Mouse (Mus musculus): ENCODE results near the gene Col28a1. TPM values are rescaled to one million over a fixed set of nuclear protein-coding genes. Genes with fewer than 3 reads are reported as not detected.

Gene Col28a1
- polyA plus RNA-seq (2012; fragmentation: generic; extraction: Trizol), result 0.01 TPM
- long read RNA-seq, experiment 1, result 0 reads
- long read RNA-seq, experiment 2, result 0 reads

GRCm38 (mm10) chr6:8192517-8192916, at the start of gene Col28a1:
TSS of gene Col28a1 (minus strand) at chr6:8192617.
- no peaks in the 10 kb centered on the region for H3K79me2 ChIP-seq (ENCODE audit: control insufficient read depth, insufficient read depth)
- no peaks in the 10 kb centered on the region for H3K27me3 ChIP-seq (ENCODE audit: control insufficient read depth, insufficient read depth, insufficient read length)
- no peaks in the 10 kb centered on the region for H3K79me3 ChIP-seq (ENCODE audit: low read depth)
- H3K4me3 ChIP-seq (ENCODE audit: insufficient read depth, poor library complexity, severe bottlenecking), result no peak within 1 kb of the TSS
- no peak within 1 kb of the TSS for H3ac ChIP-seq (ENCODE audit: control insufficient read depth, insufficient read length, low read depth)
- TF ChIP-seq CTCF (IDR thresholded peaks at IDR 0.05; ENCODE audit: control insufficient read depth, insufficient read depth, insufficient read length), result no peak
- TF ChIP-seq CEBPB (IDR thresholded peaks at IDR 0.05; ENCODE audit: low read depth), result no peak
- TF ChIP-seq MYOG (IDR thresholded peaks at IDR 0.05; ENCODE audit: control insufficient read depth, extremely low read depth, insufficient read length), result no peak
- TF ChIP-seq MAX (IDR thresholded peaks at IDR 0.05), result no peak
- TF ChIP-seq MYOD1 (IDR thresholded peaks at IDR 0.05; ENCODE audit: control insufficient read depth, insufficient read length, low read depth), result no peak
- TF ChIP-seq FOSL1 (IDR thresholded peaks at IDR 0.05; ENCODE audit: insufficient read depth, low read length, poor library complexity, severe bottlenecking), result no peak
- no peak for TF ChIP-seq USF1 (IDR thresholded peaks at IDR 0.05; ENCODE audit: low read depth)
- no peaks in the 10 kb centered on the region for H3K36me3 ChIP-seq (ENCODE audit: control insufficient read depth, insufficient read depth)

DNA sequence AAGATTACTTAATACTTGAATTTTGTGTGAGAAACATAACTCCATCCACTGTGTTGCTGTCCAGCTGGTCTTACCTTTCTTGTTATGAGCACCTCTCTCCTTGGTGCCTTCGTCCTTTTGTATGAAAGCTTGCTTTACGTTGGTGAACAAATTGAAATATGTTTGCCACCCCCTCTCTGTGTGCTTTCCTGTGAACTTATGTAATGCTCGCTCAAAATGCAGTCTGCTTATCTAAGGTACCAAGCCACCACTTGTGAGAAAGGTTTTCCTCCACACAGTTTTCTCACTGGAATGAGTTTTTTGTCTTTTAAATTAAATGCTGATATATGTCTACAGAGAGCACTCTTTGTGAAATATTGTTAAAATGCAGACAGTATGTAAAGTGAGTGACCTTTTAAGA, 36.2 kb upstream of the Col28a1 start:
- Histone ChIP-seq H3K27me3 (ENCODE audit: control insufficient read depth, insufficient read depth, insufficient read length) (no peaks in the 10 kb centered on the region), H3K79me2 (ENCODE audit: control insufficient read depth, insufficient read depth) (no peaks in the 10 kb centered on the region), H3K4me3 (ENCODE audit: insufficient read depth, poor library complexity, severe bottlenecking) (no peak overlapping the region), H3ac (ENCODE audit: control insufficient read depth, insufficient read length, low read depth) (no peak overlapping the region), H3K79me3 (ENCODE audit: low read depth) (no peaks in the 10 kb centered on the region), H3K36me3 (ENCODE audit: control insufficient read depth, insufficient read depth) (peaks cover 45% of the 10 kb centered on the region)
- no peak for TF ChIP-seq USF1 (IDR thresholded peaks at IDR 0.05; ENCODE audit: low read depth)

DNA sequence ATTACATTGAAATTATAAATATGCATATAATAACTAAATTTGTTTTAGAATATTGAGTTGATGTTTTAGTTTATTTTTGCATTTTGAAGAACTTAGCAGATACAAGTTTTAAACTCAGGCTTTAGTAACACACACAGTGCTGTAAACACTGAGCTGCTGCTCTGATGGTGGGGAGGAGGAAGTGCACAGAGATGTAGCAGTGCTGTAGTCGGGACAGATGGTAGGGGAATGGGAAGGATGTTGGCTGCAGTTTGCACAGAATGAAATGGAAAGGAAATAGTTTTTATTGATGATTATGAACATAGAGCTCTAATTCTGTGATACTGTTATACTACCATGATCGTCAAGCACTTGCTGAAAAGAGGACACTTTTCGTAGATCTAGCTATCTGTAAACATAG, 34.6 kb upstream of the Col28a1 start:
- Histone ChIP-seq H3K4me3 (ENCODE audit: insufficient read depth, poor library complexity, severe bottlenecking) (no peak overlapping the region), H3K79me3 (ENCODE audit: low read depth) (no peaks in the 10 kb centered on the region), H3K36me3 (ENCODE audit: control insufficient read depth, insufficient read depth) (peaks cover 43% of the 10 kb centered on the region), H3K79me2 (ENCODE audit: control insufficient read depth, insufficient read depth) (no peaks in the 10 kb centered on the region), H3ac (ENCODE audit: control insufficient read depth, insufficient read length, low read depth) (no peak overlapping the region), H3K27me3 (ENCODE audit: control insufficient read depth, insufficient read depth, insufficient read length) (no peaks in the 10 kb centered on the region)
- TF ChIP-seq MAX (IDR thresholded peaks at IDR 0.05), result no peak
- TF ChIP-seq MYOD1 (IDR thresholded peaks at IDR 0.05; ENCODE audit: control insufficient read depth, insufficient read length, low read depth), result no peak
- TF ChIP-seq CTCF (IDR thresholded peaks at IDR 0.05; ENCODE audit: control insufficient read depth, insufficient read depth, insufficient read length), result no peak
- TF ChIP-seq MYOG (IDR thresholded peaks at IDR 0.05; ENCODE audit: control insufficient read depth, extremely low read depth, insufficient read length), result no peak
- TF ChIP-seq USF1 (IDR thresholded peaks at IDR 0.05; ENCODE audit: low read depth), result no peak

- Histone ChIP-seq H3K79me3 (ENCODE audit: low read depth) (peaks cover 18% of the 10 kb centered on the region), H3ac (ENCODE audit: control insufficient read depth, insufficient read length, low read depth) (no peak overlapping the region), H3K4me3 (ENCODE audit: insufficient read depth, poor library complexity, severe bottlenecking) (no peak overlapping the region), H3K27me3 (ENCODE audit: control insufficient read depth, insufficient read depth, insufficient read length) (no peaks in the 10 kb centered on the region), H3K79me2 (ENCODE audit: control insufficient read depth, insufficient read depth) (peaks cover 25% of the 10 kb centered on the region), H3K36me3 (ENCODE audit: control insufficient read depth, insufficient read depth) (peaks cover 23% of the 10 kb centered on the region)
- TF ChIP-seq MYOD1 (IDR thresholded peaks at IDR 0.05; ENCODE audit: control insufficient read depth, insufficient read length, low read depth) (no peak), FOSL1 (IDR thresholded peaks at IDR 0.05; ENCODE audit: insufficient read depth, low read length, poor library complexity, severe bottlenecking) (no peak), CTCF (IDR thresholded peaks at IDR 0.05; ENCODE audit: control insufficient read depth, insufficient read depth, insufficient read length) (no peak), MAX (IDR thresholded peaks at IDR 0.05) (no peak), CEBPB (IDR thresholded peaks at IDR 0.05; ENCODE audit: low read depth) (no peak), MYOG (IDR thresholded peaks at IDR 0.05; ENCODE audit: control insufficient read depth, extremely low read depth, insufficient read length) (no peak), USF1 (IDR thresholded peaks at IDR 0.05; ENCODE audit: low read depth) (no peak)
Observed at GRCm38 (mm10) chr6:8210661-8211060, 18.2 kb upstream of the Col28a1 start.

DNA sequence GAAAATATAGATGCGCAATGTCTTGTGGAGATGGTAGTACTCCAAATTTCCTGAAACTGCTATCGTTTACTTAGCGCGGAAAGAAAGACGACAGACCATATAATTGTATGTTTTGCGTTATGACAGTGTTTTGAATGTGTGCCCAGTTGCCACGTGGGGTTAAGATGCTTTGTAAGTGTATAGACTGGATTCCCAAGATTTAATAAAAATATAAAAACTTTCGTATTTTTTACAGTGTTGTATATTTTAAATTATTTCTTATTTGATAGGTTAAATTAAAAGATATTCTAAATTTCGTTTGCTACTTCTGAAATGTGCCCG, 17.4 kb upstream of the Col28a1 start:
- Histone ChIP-seq H3K4me3 (ENCODE audit: insufficient read depth, poor library complexity, severe bottlenecking) (peak overlapping the region; percentile 63), H3K79me3 (ENCODE audit: low read depth) (peaks cover 16% of the 10 kb centered on the region), H3K27me3 (ENCODE audit: control insufficient read depth, insufficient read depth, insufficient read length) (no peaks in the 10 kb centered on the region), H3ac (ENCODE audit: control insufficient read depth, insufficient read length, low read depth) (peak overlapping the region; percentile 86), H3K79me2 (ENCODE audit: control insufficient read depth, insufficient read depth) (peaks cover 25% of the 10 kb centered on the region), H3K36me3 (ENCODE audit: control insufficient read depth, insufficient read depth) (peaks cover 16% of the 10 kb centered on the region)
- no peak for TF ChIP-seq CEBPB (IDR thresholded peaks at IDR 0.05; ENCODE audit: low read depth)
- peak; percentile 18 for TF ChIP-seq USF1 (IDR thresholded peaks at IDR 0.05; ENCODE audit: low read depth)
- no peak for TF ChIP-seq FOSL1 (IDR thresholded peaks at IDR 0.05; ENCODE audit: insufficient read depth, low read length, poor library complexity, severe bottlenecking)
- no peak for TF ChIP-seq MAX (IDR thresholded peaks at IDR 0.05)
- no peak for TF ChIP-seq MYOG (IDR thresholded peaks at IDR 0.05; ENCODE audit: control insufficient read depth, extremely low read depth, insufficient read length)
- no peak for TF ChIP-seq MYOD1 (IDR thresholded peaks at IDR 0.05; ENCODE audit: control insufficient read depth, insufficient read length, low read depth)
- TF ChIP-seq CTCF (IDR thresholded peaks at IDR 0.05; ENCODE audit: control insufficient read depth, insufficient read depth, insufficient read length), result no peak

DNA sequence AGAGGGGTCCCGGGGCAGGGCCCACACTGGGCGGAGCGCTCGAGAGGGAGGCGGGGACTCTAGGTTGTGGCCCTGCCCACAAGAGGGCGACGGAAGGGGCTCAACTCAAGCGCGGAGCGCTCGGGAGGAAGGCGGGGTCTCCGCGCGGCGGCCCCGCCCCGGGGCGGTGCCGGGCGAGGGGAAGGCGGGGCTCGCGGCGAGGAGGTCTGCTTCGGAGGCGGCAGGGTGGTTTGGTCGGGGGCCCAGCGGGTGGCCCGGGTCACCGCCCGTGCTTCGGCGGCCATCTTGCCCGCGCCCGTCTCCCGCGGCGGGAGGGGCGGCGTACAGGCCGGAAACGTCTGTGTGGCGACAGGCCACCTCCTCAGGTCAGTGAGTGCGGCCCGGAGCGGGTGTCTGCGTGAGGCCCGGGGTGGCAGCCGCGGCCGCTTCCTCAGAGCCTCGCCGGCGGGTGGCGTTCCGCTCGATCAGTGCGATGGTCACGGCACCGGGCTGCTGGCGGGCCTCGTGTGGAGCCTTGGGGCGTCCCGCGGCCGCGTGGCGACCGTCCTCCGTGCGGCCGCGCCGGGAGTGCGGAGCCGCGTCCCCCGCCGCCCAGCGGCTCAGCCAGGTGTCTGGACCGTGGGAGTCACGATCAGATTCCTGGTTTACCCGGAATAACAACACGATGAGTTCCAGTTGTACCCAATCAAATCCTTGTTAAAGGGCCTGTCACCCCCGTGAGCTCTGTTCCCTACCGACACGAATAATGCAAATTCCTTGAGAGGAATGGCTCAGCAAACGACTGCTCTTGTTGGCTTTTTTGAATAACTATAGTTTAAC, 16.8 kb upstream of the Col28a1 start, which contains the start of gene Mios:
Mios (plus strand) TSS at position 176 of the 819 bp plus-strand sequence.
- H3K27me3 ChIP-seq (ENCODE audit: control insufficient read depth, insufficient read depth, insufficient read length), result no peaks in the 10 kb centered on the region
- peak within 1 kb of the TSS; percentile 86 for H3ac ChIP-seq (ENCODE audit: control insufficient read depth, insufficient read length, low read depth)
- H3K79me3 ChIP-seq (ENCODE audit: low read depth), result peaks cover 16% of the 10 kb centered on the region
- peaks cover 11% of the 10 kb centered on the region for H3K36me3 ChIP-seq (ENCODE audit: control insufficient read depth, insufficient read depth)
- no peak for TF ChIP-seq MAX (IDR thresholded peaks at IDR 0.05)
- TF ChIP-seq CTCF (IDR thresholded peaks at IDR 0.05; ENCODE audit: control insufficient read depth, insufficient read depth, insufficient read length), result peak; percentile 29
- no peak for TF ChIP-seq CEBPB (IDR thresholded peaks at IDR 0.05; ENCODE audit: low read depth)
- TF ChIP-seq FOSL1 (IDR thresholded peaks at IDR 0.05; ENCODE audit: insufficient read depth, low read length, poor library complexity, severe bottlenecking), result no peak
- no peak for TF ChIP-seq USF1 (IDR thresholded peaks at IDR 0.05; ENCODE audit: low read depth)
- peak within 1 kb of the TSS; percentile 63 for H3K4me3 ChIP-seq (ENCODE audit: insufficient read depth, poor library complexity, severe bottlenecking)
- H3K79me2 ChIP-seq (ENCODE audit: control insufficient read depth, insufficient read depth), result peaks cover 25% of the 10 kb centered on the region
